Mouse (Mus musculus) heart, embryonic 16.5 days (tissue): Measurements from ENCODE around the gene Slc38a9. TPM values are rescaled to one million over a fixed set of nuclear protein-coding genes. Genes with fewer than 3 reads are reported as not detected.

Experiments
- ATAC-seq: fragments of 200-750 bp; cut with Nextera tagmentation; replicated peaks from 2 replicates; pipeline ENCODE4 v1.8.0; 2017; ENCODE audit warnings: moderate number of reproducible peaks; ENCODE audit not compliant: insufficient read depth, low FRiP score; ENCODE audit errors: extremely low read depth
- H3K27ac ChIP-seq: fragments of 300-500 bp; sonication (generic); 2 replicates; pipeline ENCODE4 v1.5.1; 2014; ENCODE audit warnings: mild to moderate bottlenecking, low read length, control low read depth, moderate library complexity
- H3K27me3 ChIP-seq: fragments of 300-500 bp; sonication (generic); 2 replicates; pipeline ENCODE4 v1.6.1; 2014; ENCODE audit warnings: low read length, mixed read lengths; ENCODE audit not compliant: control insufficient read depth, insufficient read depth
- H3K36me3 ChIP-seq: fragments of 300-500 bp; sonication (generic); 2 replicates; pipeline ENCODE4 v1.6.1; 2014; ENCODE audit not compliant: control insufficient read depth, insufficient read depth
- H3K4me1 ChIP-seq: fragments of 300-500 bp; sonication (generic); 2 replicates; pipeline ENCODE4 v1.6.1; 2014; ENCODE audit warnings: low read length, mixed read lengths; ENCODE audit not compliant: control insufficient read depth, insufficient read depth
- H3K4me2 ChIP-seq: fragments of 300-500 bp; sonication (generic); 2 replicates; pipeline ENCODE4 v1.6.1; 2014; ENCODE audit warnings: low read depth, mild to moderate bottlenecking, control low read depth, low read length
- H3K4me3 ChIP-seq: fragments of 300-500 bp; sonication (generic); 2 replicates; pipeline ENCODE4 v1.5.1; 2014; ENCODE audit warnings: mild to moderate bottlenecking, control low read depth, low read length
- H3K9ac ChIP-seq: fragments of 300-500 bp; sonication (generic); 2 replicates; pipeline ENCODE4 v1.6.1; 2014; ENCODE audit warnings: low read length, control low read depth
- H3K9me3 ChIP-seq: fragments of 300-500 bp; sonication (generic); replicated peaks from 2 replicates; pipeline ENCODE4 v1.6.1; 2016; ENCODE audit warnings: low read length; ENCODE audit not compliant: control insufficient read depth
- WGBS: fragments of 180-500 bp; shearing (Covaris S2); extraction: QIAGEN DNeasy Blood & Tissue Kit; methylation state at CpG from one replicate; pipeline ENCODE4 v1.1.7; 2014; 5-methylcytosine and 5-hydroxymethylcytosine counted together
- polyA plus RNA-seq: library from polyadenylated mRNA; unstranded; fragments of >200 nt; fragmentation: Nextera tagmentation; extraction: Ambion mirVana; gene quantifications from 2 replicates; pipeline ENCODE4 v1.2.1, GENCODE M21; 2015

The Slc38a9 gene
- polyA plus RNA-seq, 1 experiment from 2014 or later = 14.0 TPM

DNA sequence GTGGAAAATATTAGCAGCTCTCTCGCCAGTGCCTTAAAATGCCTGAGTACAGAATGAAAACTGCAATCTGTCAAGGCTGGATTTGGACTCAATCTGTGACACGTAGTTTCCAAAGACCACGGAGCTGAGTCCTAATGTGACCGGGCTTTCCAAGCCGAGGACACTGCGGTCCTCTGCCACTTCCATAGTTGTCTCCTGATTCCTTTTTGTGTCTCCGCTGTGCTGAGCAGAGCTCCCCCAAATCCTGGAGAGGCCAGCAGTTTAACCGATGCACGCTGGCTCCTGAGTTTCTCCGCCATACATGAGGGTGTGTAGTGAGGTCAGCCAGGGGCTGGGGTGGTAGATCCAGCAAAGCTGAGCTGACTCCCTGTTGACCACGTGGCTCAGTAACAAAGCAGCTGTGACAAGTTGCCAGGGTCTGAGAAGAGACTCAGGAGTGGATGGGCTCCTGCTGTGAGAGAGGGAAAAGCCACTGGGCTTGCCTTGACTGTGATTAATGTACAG is 95.0 kb downstream of the Slc38a9 start:
- H3K27ac ChIP-seq = peak overlapping the region; percentile 61
- peak overlapping the region; percentile 7 for H3K9ac ChIP-seq
- H3K4me2 ChIP-seq = peak overlapping the region; percentile 1; the same call in 1 of the 2 replicates
- no peaks in the 10 kb centered on the region for H3K36me3 ChIP-seq
- H3K4me1 ChIP-seq = peaks cover 37% of the 10 kb centered on the region
- no peak overlapping the region for H3K4me3 ChIP-seq
- 0 out of 2 replicates have a peak, but pooled peaks have one; percentile 6 for ATAC-seq
- 34% methylated on average over 11 of the region's 11 CpGs for WGBS
- no peaks in the 10 kb centered on the region for H3K9me3 ChIP-seq
- no peaks in the 10 kb centered on the region for H3K27me3 ChIP-seq

DNA sequence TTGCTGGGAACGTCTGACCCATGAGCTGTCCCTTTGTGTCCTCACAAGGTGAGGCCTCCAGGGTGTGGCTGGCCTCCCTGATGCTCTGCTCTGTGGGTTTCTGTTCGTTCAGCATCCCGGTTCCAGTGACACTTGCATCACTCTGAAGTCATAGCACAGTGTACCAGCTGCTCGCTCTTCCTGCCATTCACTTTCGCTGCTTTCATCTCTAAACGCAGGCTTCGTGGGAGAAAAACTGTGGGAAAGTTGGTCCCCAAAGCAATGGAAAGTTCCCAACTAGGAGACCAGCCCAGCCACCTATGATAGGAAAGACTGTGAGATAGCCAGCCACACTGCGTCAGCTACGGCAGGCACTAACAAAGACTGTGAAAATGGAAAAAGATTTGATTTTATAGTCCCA is 96.8 kb downstream of the Slc38a9 start:
- Histone ChIP-seq H3K36me3 (no peaks in the 10 kb centered on the region), H3K4me3 (no peak overlapping the region), H3K27me3 (no peaks in the 10 kb centered on the region), H3K27ac (no peak overlapping the region), H3K9ac (no peak overlapping the region), H3K4me1 (peaks cover 24% of the 10 kb centered on the region), H3K4me2 (no peak overlapping the region), H3K9me3 (no peaks in the 10 kb centered on the region)
- ATAC-seq = 0 out of 2 replicates have a peak, but pooled peaks have one; percentile 29
- 68% methylated on average over 9 of the region's 9 CpGs for WGBS

DNA sequence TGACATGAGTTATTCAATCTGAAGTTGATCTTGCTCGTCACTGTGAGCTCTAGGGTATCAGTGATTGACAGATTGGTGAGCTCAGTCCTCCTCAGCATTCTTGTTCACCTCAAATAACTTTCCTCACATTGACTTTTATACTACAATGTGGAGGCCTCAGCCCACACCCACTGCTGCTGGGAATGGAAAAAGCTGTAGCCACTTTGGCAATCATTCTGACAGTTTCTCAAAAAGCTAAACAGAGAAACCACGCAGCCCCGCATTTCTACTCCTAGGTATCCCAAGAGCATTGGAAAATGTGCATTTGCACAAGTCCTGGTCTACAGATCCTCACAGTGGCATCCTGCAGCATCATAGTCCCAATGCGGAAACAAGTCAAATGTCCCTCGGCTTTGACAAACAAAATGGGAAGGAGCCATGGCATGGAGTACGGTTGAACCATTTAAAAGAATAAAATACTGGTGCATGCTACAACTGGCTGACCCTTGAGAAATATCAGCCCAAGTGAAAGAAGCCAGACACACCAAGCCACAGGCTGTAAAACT is 98.1 kb downstream of the Slc38a9 start:
- no peak overlapping the region for H3K4me3 ChIP-seq
- H3K36me3 ChIP-seq = no peaks in the 10 kb centered on the region
- H3K4me1 ChIP-seq = peaks cover 33% of the 10 kb centered on the region
- no peak overlapping the region for H3K9ac ChIP-seq
- H3K27me3 ChIP-seq = no peaks in the 10 kb centered on the region
- WGBS = 79% methylated on average over 6 of the region's 6 CpGs
- H3K9me3 ChIP-seq = no peaks in the 10 kb centered on the region
- ATAC-seq = no peak
- no peak overlapping the region for H3K4me2 ChIP-seq
- no peak overlapping the region for H3K27ac ChIP-seq

DNA sequence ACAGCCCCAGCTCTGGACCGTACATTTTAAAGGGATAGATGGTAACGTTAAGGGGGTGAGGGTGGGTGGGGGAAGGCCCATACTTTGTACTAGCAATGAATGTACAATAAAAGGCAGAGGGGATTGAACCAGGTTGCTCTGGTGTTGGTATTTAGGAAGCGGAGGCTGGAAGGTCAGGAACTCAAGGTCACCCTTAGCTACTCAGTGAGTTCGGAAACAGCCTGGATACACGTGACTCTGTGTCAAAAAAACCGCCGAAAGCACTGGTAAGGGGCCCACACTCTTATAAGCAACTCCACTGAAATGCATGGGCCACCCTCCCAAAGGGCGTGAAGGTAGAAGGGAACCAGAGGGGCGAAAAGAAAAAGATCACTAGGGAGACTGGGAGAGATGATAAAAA is 98.8 kb downstream of the Slc38a9 start:
- no peak overlapping the region for H3K9ac ChIP-seq
- H3K4me3 ChIP-seq = no peak overlapping the region
- no peak overlapping the region for H3K27ac ChIP-seq
- no peak for ATAC-seq
- H3K27me3 ChIP-seq = no peaks in the 10 kb centered on the region
- H3K9me3 ChIP-seq = no peaks in the 10 kb centered on the region
- no peaks in the 10 kb centered on the region for H3K36me3 ChIP-seq
- no peak overlapping the region for H3K4me2 ChIP-seq
- peaks cover 40% of the 10 kb centered on the region for H3K4me1 ChIP-seq
- 77% methylated on average over 9 of the region's 9 CpGs for WGBS

DNA sequence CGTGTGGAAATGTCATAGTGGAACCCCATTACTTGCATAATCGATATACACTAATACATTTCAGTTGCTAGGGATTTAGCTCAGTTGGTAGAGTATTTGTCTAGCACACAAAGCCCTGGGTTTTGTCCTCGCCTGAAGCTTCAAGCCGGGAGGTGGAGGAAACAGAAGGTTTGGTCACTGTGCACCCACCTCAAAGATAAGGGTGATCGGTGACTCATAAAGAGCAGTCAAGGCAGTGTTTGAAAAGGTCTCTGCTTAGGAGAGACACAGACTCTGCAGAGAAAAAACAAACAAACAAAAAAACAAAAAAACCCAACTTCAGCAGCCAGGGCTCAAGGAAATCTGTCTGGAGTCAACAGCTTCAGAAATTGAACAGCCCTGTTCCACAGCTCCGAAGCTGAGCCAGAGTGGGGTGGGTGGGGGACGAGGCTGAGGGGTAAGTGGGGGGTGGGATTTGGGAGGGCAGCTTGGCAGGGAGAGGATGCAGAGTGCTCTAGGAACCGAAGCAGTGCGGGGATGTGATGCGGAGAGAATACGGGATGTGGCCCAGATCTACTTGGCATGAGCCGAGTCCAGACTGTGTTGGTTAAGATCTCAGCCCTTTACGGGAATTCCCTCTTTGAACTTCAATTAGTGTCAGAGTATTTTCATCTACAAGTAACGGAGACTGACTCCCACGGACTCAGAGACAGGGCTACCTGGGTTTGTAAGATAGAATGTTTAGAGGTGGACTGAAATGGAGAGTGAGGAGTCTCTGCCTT is 99.4 kb downstream of the Slc38a9 start:
- peaks cover 43% of the 10 kb centered on the region for H3K4me1 ChIP-seq
- H3K9ac ChIP-seq = no peak overlapping the region
- 65% methylated on average over 15 of the region's 15 CpGs for WGBS
- H3K4me2 ChIP-seq = no peak overlapping the region
- no peak for ATAC-seq
- H3K27me3 ChIP-seq = no peaks in the 10 kb centered on the region
- H3K36me3 ChIP-seq = no peaks in the 10 kb centered on the region
- H3K4me3 ChIP-seq = no peak overlapping the region
- H3K27ac ChIP-seq = no peak overlapping the region
- no peaks in the 10 kb centered on the region for H3K9me3 ChIP-seq

DNA sequence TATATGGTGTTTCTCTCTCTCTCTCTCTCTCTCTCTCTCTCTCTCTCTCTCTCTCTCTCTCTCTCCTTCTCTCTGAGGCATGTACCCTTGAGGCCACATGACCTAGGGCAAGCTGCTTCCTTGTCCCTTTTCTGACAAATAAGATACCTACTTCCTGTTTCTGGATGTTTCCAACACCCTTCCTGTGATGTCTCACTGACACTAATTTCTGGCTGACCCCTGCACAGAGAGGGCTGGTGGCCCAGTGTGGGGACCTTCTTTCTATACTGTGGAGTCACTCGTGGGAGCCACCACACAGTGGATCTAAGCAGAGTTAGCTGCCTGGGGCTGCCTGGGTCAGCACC is 100.0 kb downstream of the Slc38a9 start:
- Histone ChIP-seq H3K4me3 (no peak overlapping the region), H3K27me3 (no peaks in the 10 kb centered on the region), H3K4me1 (peaks cover 41% of the 10 kb centered on the region), H3K4me2 (no peak overlapping the region), H3K27ac (peak overlapping the region; percentile 16; the same call in 1 of the 2 replicates), H3K36me3 (no peaks in the 10 kb centered on the region), H3K9ac (no peak overlapping the region), H3K9me3 (no peaks in the 10 kb centered on the region)
- no peak for ATAC-seq
- WGBS = 29% methylated on average over 1 of the region's 1 CpGs

DNA sequence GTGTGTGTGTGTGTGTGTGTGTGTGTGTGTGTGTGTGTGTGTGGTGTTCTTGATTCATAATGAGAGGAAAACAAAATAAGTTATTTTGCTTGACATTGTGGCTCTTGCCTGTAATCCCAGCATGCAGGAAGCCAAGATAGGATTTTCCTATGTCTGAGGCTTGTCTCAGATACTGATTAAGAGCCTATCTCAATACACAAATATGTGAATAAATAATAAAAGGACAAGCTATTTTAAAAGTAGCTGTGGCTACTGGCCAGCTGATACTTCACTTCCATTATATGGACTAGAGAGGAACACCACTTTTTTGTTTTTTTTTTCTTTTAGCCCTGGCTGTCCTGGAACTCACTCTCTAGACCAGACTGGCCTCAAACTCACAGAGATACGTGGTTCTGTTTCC is 101.2 kb downstream of the Slc38a9 start:
- Histone ChIP-seq H3K27ac (peak overlapping the region; percentile 45; the same call in 1 of the 2 replicates), H3K9ac (no peak overlapping the region)
- ATAC-seq = no peak

DNA sequence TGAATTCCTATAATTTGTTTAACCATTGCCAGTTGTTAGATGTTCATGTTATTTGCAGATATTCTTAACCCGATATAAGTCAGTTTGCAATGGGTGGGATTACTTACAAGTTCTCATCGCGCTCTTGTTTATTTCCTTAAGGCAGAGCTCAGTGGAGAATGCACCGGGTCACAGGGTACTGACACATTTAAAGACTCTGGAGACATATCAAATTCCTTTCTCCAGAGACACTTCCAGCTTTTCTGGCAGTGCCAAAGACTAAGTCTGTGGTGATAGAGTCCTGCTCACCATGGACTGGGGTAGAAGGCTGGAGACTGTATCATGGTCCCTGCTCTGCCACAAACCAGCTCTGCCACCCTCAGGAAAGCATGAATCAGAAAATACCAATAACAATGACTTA is 102.0 kb downstream of the Slc38a9 start:
- H3K27ac ChIP-seq = no peak overlapping the region

More for the DNA sequence above, 101.2 kb downstream of the Slc38a9 start:
- Histone ChIP-seq H3K4me1 (peaks cover 38% of the 10 kb centered on the region), H3K27me3 (no peaks in the 10 kb centered on the region), H3K36me3 (no peaks in the 10 kb centered on the region), H3K9me3 (0 out of 2 replicates have a peak, but pooled peaks cover 2% of the 10 kb centered on the region), H3K4me2 (no peak overlapping the region), H3K4me3 (no peak overlapping the region)
- 36% methylated on average over 1 of the region's 1 CpGs for WGBS

DNA sequence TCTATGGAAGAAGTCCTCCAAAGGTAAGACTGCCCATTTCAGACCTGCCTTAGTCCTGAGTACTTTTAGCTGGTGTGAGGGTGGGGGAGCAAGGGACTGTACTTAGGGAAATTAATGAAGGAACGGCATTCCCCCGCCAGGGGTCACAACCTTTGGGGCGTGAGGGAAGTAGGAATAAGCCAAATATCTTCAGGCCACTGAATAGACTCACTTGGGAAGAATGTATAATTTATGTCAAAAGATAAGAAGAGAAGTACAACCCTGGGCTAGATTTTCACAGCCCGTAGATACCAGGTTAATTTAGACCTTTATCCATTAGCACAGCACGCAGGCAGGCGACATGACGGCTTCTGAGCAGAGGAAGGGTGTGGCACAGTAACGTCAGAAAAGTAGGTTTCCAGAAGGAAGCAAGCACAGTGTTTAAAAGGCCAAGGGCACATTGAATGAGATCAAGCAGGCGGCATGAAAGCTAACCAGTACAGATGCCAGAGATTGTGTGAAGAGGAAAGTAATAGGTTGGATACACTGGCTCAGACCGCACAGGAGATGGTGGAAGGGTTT is 103.1 kb downstream of the Slc38a9 start:
- Histone ChIP-seq H3K4me2 (no peak overlapping the region), H3K4me3 (no peak overlapping the region), H3K4me1 (peaks cover 35% of the 10 kb centered on the region), H3K27ac (peak overlapping the region; percentile 78), H3K9me3 (peaks cover 12% of the 10 kb centered on the region), H3K36me3 (0 out of 2 replicates have a peak, but pooled peaks cover 3% of the 10 kb centered on the region), H3K27me3 (no peaks in the 10 kb centered on the region), H3K9ac (no peak overlapping the region)
- 53% methylated on average over 10 of the region's 10 CpGs for WGBS
- no peak for ATAC-seq

More for the DNA sequence above, 102.0 kb downstream of the Slc38a9 start:
- Histone ChIP-seq H3K4me1 (peaks cover 38% of the 10 kb centered on the region), H3K36me3 (0 out of 2 replicates have a peak, but pooled peaks cover 1% of the 10 kb centered on the region), H3K4me2 (no peak overlapping the region), H3K9ac (no peak overlapping the region), H3K27me3 (no peaks in the 10 kb centered on the region), H3K4me3 (no peak overlapping the region), H3K9me3 (peaks cover 8% of the 10 kb centered on the region)
- ATAC-seq = no peak
- 47% methylated on average over 4 of the region's 4 CpGs for WGBS
